Mouse (Mus musculus): ENCODE data around the gene Osbpl6. TPM values are rescaled to one million over a fixed set of nuclear protein-coding genes. Genes with fewer than 3 reads are reported as not detected.

The Osbpl6 gene
- 8.9 and 11.3 TPM in 2 replicates for polyA plus RNA-seq (2012; rRNA removed)
- 11.5 and 15.1 TPM in 2 replicates for polyA plus RNA-seq (2014; fragmentation: Nextera tagmentation; extraction: Ambion mirVana)

GRCm38 (mm10) chr2:76406151-76406936 is at the start of gene Osbpl6:
Osbpl6 (plus strand) TSS chr2:76406508.
- Histone ChIP-seq H3K27me3 (ENCODE audit: control insufficient read depth, insufficient read depth, low read length) (no peaks in the 10 kb centered on the region), H3K36me3 (ENCODE audit: control insufficient read depth, insufficient read depth, low read length) (no peaks in the 10 kb centered on the region), H3K9ac (ENCODE audit: low read depth, low read length, severe bottlenecking) (peak within 1 kb of the TSS; percentile 77), H3K9me3 (ENCODE audit: control insufficient read depth, low read length) (no peaks in the 10 kb centered on the region), H3K4me1 (ENCODE audit: control insufficient read depth, insufficient read depth, low read length) (peaks cover 8% of the 10 kb centered on the region), H3K4me2 (replicated peaks; ENCODE audit: low read depth, low read length, severe bottlenecking) (peak within 1 kb of the TSS; percentile 77), H3K27ac (replicated peaks; ENCODE audit: low read depth, low read length) (peak within 1 kb of the TSS; percentile 55), H3K4me3 (replicated peaks; ENCODE audit: low read length) (peak within 1 kb of the TSS; percentile 93)
- TF ChIP-seq POLR2A (IDR thresholded peaks at IDR 0.05; ENCODE audit: borderline replicate concordance, extremely low read depth, insufficient read depth, insufficient read length): 0 out of 2 replicates have a peak, but pooled peaks have one; percentile 24
- ATAC-seq (ENCODE audit: low FRiP score, low read depth) (peak; percentile 91), DNase-seq (ENCODE audit: low spot score) (peak; percentile 78)
- WGBS: 1% methylated on average over 39 of the region's 89 CpGs

GRCm38 (mm10) chr2:76360226-76360625 is 46.1 kb upstream of the Osbpl6 start, which contains the start of gene Cyct:
Cyct (minus strand) TSS chr2:76360450.
- H3K36me3 ChIP-seq (ENCODE audit: control insufficient read depth, insufficient read depth, low read length): no peaks in the 10 kb centered on the region
- H3K4me2 ChIP-seq (replicated peaks; ENCODE audit: low read depth, low read length, severe bottlenecking): no peak within 1 kb of the TSS
- no peaks in the 10 kb centered on the region for H3K4me1 ChIP-seq (ENCODE audit: control insufficient read depth, insufficient read depth, low read length)
- no peak within 1 kb of the TSS for H3K4me3 ChIP-seq (replicated peaks; ENCODE audit: low read length)
- no peaks in the 10 kb centered on the region for H3K9me3 ChIP-seq (ENCODE audit: control insufficient read depth, low read length)
- H3K27me3 ChIP-seq (ENCODE audit: control insufficient read depth, insufficient read depth, low read length): no peaks in the 10 kb centered on the region
- H3K27ac ChIP-seq (replicated peaks; ENCODE audit: low read depth, low read length): no peak within 1 kb of the TSS
- WGBS: 82% methylated on average over 11 of the region's 11 CpGs
- H3K9ac ChIP-seq (ENCODE audit: low read depth, low read length, severe bottlenecking): no peak within 1 kb of the TSS
- no peak for TF ChIP-seq POLR2A (IDR thresholded peaks at IDR 0.05; ENCODE audit: borderline replicate concordance, extremely low read depth, insufficient read depth, insufficient read length)
- ATAC-seq (ENCODE audit: low FRiP score, low read depth) (no peak), DNase-seq (ENCODE audit: low spot score) (no peak)

DNA sequence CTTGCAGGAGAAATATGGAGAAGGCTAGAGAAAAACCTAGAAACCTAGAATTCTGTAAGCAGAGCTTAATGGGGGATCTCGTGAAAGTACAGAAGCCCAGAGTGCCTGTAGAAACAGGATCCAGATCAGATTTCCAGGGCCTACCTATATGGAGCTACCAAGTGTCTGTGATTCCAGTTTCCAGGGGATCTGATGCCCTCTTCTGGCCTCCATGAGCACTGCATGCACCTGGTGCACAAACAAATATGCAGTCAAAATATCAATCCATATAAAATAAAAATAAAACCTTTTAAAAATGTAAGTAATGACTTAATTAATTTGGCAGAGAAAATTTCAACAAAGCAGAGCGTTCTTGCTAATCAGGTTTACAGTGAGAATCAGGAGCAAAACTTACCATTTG is 44.2 kb upstream of the Osbpl6 start:
- ATAC-seq (ENCODE audit: low FRiP score, low read depth) (no peak), DNase-seq (ENCODE audit: low spot score) (no peak)
- TF ChIP-seq POLR2A (IDR thresholded peaks at IDR 0.05; ENCODE audit: borderline replicate concordance, extremely low read depth, insufficient read depth, insufficient read length): no peak
- no peaks in the 10 kb centered on the region for H3K9me3 ChIP-seq (ENCODE audit: control insufficient read depth, low read length)
- H3K4me2 ChIP-seq (replicated peaks; ENCODE audit: low read depth, low read length, severe bottlenecking): no peak overlapping the region
- H3K9ac ChIP-seq (ENCODE audit: low read depth, low read length, severe bottlenecking): no peak overlapping the region
- H3K36me3 ChIP-seq (ENCODE audit: control insufficient read depth, insufficient read depth, low read length): no peaks in the 10 kb centered on the region
- no peak overlapping the region for H3K4me3 ChIP-seq (replicated peaks; ENCODE audit: low read length)
- no peaks in the 10 kb centered on the region for H3K4me1 ChIP-seq (ENCODE audit: control insufficient read depth, insufficient read depth, low read length)
- no peaks in the 10 kb centered on the region for H3K27me3 ChIP-seq (ENCODE audit: control insufficient read depth, insufficient read depth, low read length)
- H3K27ac ChIP-seq (replicated peaks; ENCODE audit: low read depth, low read length): no peak overlapping the region
- 30% methylated on average over 2 of the region's 2 CpGs for WGBS

DNA sequence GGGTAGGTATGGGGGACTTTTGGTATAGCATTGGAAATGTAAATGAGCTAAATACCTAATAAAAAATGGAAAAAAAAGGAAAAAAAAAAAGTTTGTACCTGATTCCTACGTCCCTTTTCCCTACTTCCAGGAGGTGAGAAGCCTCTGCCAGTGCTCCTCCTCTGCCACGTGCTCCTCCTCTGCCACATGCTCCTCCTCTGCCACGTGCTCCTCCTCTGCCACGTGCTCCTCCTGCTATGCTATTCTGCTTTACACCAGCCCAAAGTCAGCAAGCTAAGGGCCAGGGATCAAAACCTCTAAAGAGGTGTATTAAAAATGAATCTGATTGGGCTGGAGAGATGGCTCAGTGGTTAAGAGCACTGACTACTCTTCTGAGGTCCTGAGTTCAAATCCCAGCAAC is 40.5 kb upstream of the Osbpl6 start:
- no peak for DNase-seq (ENCODE audit: low spot score)
- H3K4me1 ChIP-seq (ENCODE audit: control insufficient read depth, insufficient read depth, low read length): peaks cover 1% of the 10 kb centered on the region
- H3K4me3 ChIP-seq (replicated peaks; ENCODE audit: low read length): no peak overlapping the region
- no peaks in the 10 kb centered on the region for H3K36me3 ChIP-seq (ENCODE audit: control insufficient read depth, insufficient read depth, low read length)
- H3K9ac ChIP-seq (ENCODE audit: low read depth, low read length, severe bottlenecking): no peak overlapping the region
- WGBS: 62% methylated on average over 4 of the region's 4 CpGs
- no peak for ATAC-seq (ENCODE audit: low FRiP score, low read depth)
- no peak for TF ChIP-seq POLR2A (IDR thresholded peaks at IDR 0.05; ENCODE audit: borderline replicate concordance, extremely low read depth, insufficient read depth, insufficient read length)
- no peaks in the 10 kb centered on the region for H3K9me3 ChIP-seq (ENCODE audit: control insufficient read depth, low read length)
- H3K4me2 ChIP-seq (replicated peaks; ENCODE audit: low read depth, low read length, severe bottlenecking): no peak overlapping the region
- no peak overlapping the region for H3K27ac ChIP-seq (replicated peaks; ENCODE audit: low read depth, low read length)
- H3K27me3 ChIP-seq (ENCODE audit: control insufficient read depth, insufficient read depth, low read length): no peaks in the 10 kb centered on the region

- DNase-seq (ENCODE audit: low spot score) (peak; percentile 92), ATAC-seq (ENCODE audit: low FRiP score, low read depth) (0 out of 2 replicates have a peak, but pooled peaks have one; percentile 9)
- no peak for TF ChIP-seq POLR2A (IDR thresholded peaks at IDR 0.05; ENCODE audit: borderline replicate concordance, extremely low read depth, insufficient read depth, insufficient read length)
- Histone ChIP-seq H3K27ac (replicated peaks; ENCODE audit: low read depth, low read length) (no peak overlapping the region), H3K4me2 (replicated peaks; ENCODE audit: low read depth, low read length, severe bottlenecking) (no peak overlapping the region), H3K27me3 (ENCODE audit: control insufficient read depth, insufficient read depth, low read length) (no peaks in the 10 kb centered on the region), H3K9ac (ENCODE audit: low read depth, low read length, severe bottlenecking) (no peak overlapping the region), H3K4me3 (replicated peaks; ENCODE audit: low read length) (no peak overlapping the region), H3K4me1 (ENCODE audit: control insufficient read depth, insufficient read depth, low read length) (peaks cover 5% of the 10 kb centered on the region), H3K9me3 (ENCODE audit: control insufficient read depth, low read length) (no peaks in the 10 kb centered on the region), H3K36me3 (ENCODE audit: control insufficient read depth, insufficient read depth, low read length) (peaks cover 2% of the 10 kb centered on the region)
- WGBS: 18% methylated on average over 9 of the region's 9 CpGs
Measured at GRCm38 (mm10) chr2:76367188-76367922, 39.0 kb upstream of the Osbpl6 start.

Measured in limb, embryonic 14.5 days (tissue).